Mouse (Mus musculus): ENCODE data around the gene Rnf208. TPM values are rescaled to one million over a fixed set of nuclear protein-coding genes. Genes with fewer than 3 reads are reported as not detected.

Gene Rnf208
- total and polyA plus RNA-seq, 3 experiments, result 0.22 to 54.7 (median 18.4) TPM

DNA sequence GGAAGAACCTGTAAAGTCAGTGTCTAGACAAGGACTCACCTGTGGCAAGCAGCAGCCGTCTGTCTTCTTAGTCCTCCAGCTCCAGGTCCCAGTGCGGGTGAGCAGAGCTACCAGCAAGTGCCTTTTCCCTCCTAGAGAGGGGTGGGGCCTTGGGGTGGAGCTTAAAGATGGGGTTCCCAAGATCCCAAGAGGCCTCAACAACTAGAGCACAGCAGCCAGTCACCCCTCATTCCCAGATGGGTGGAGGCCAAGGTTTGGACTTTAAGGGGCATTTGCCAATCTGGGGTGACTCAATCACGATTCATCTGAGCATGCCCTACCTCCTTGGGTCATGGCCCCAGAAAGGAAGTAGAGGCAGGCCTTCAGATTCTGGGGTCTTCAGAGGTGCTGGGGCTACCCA is 2.3 kb upstream of the Rnf208 start:
- peaks cover 51% of the 10 kb centered on the region for H3K27me3 ChIP-seq (ENCODE audit: insufficient read depth, low read length)

DNA sequence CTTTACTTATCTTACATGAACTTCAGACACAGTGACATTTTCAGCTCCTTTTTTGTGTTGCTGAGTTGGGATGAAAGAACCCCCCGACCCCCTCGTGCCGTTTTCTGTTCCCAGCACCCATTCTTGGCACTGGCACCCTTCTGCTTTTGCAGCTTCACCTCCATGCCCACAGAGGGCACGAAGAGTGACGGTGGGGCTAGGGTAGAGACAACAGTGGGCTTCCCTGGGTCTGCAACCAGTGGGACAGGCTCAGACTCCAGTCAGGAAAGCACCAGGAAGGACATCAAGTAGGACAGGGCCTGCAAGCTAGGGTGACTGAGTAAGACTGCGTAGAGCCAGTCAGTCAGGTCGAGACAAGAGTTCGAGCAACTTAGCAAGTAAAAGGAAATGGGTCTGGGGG is 1.7 kb upstream of the Rnf208 start:
- Histone ChIP-seq H3K4me1 (ENCODE audit: insufficient read depth, low read depth, low read length) (peaks cover 87% of the 10 kb centered on the region), H3K4me3 (ENCODE audit: low read depth, low read length) (no peak overlapping the region; the same call in 1 of the 2 replicates), H3K36me3 (replicated peaks) (peaks cover 23% of the 10 kb centered on the region), H3K9me3 (replicated peaks) (no peaks in the 10 kb centered on the region), H3K27me3 (ENCODE audit: insufficient read depth, low read length) (peaks cover 51% of the 10 kb centered on the region)
- no peak for TF ChIP-seq TAL1 (conservative IDR thresholded peaks at IDR 0.05; ENCODE audit: low read depth, low read length)
- ATAC-seq (ENCODE audit: extremely low read depth, insufficient number of reproducible peaks, low FRiP score, poor library complexity, severe bottlenecking) (no peak), DNase-seq (ENCODE audit: low spot score) (no peak)

More for the DNA sequence above, 2.3 kb upstream of the Rnf208 start:
- no peak for ATAC-seq (ENCODE audit: extremely low read depth, insufficient number of reproducible peaks, low FRiP score, poor library complexity, severe bottlenecking)
- peaks cover 18% of the 10 kb centered on the region for H3K36me3 ChIP-seq (replicated peaks)
- H3K4me3 ChIP-seq (ENCODE audit: low read depth, low read length), result no peak overlapping the region
- TF ChIP-seq TAL1 (conservative IDR thresholded peaks at IDR 0.05; ENCODE audit: low read depth, low read length) (no peak), GATA1 (IDR thresholded peaks at IDR 0.05; ENCODE audit: borderline replicate concordance, low read length) (no peak), CTCF (IDR thresholded peaks at IDR 0.05; ENCODE audit: low read depth, low read length) (no peak), GATA2 (IDR thresholded peaks at IDR 0.05; ENCODE audit: borderline replicate concordance, low read depth, low read length) (no peak), POLR2AphosphoS5 (IDR thresholded peaks at IDR 0.05; ENCODE audit: insufficient replicate concordance, low read depth, low read length) (no peak)
- DNase-seq (ENCODE audit: low spot score), result no peak
- no peaks in the 10 kb centered on the region for H3K9me3 ChIP-seq (replicated peaks)
- peaks cover 93% of the 10 kb centered on the region for H3K4me1 ChIP-seq (ENCODE audit: insufficient read depth, low read depth, low read length)

- Histone ChIP-seq H3K27me3 (ENCODE audit: insufficient read depth, low read length) (peaks cover 49% of the 10 kb centered on the region), H3K9me3 (replicated peaks) (no peaks in the 10 kb centered on the region), H3K36me3 (replicated peaks) (peaks cover 29% of the 10 kb centered on the region), H3K4me1 (ENCODE audit: insufficient read depth, low read depth, low read length) (peaks cover 85% of the 10 kb centered on the region), H3K4me3 (ENCODE audit: low read depth, low read length) (peak overlapping the region; percentile 69; the same call in 1 of the 2 replicates)
- ATAC-seq (ENCODE audit: extremely low read depth, insufficient number of reproducible peaks, low FRiP score, poor library complexity, severe bottlenecking), result peak; percentile 31; the same call in 1 of the 2 replicates
- DNase-seq (ENCODE audit: low spot score), result no peak
- TF ChIP-seq GATA1 (IDR thresholded peaks at IDR 0.05; ENCODE audit: borderline replicate concordance, low read length) (no peak), TAL1 (conservative IDR thresholded peaks at IDR 0.05; ENCODE audit: low read depth, low read length) (no peak), GATA2 (IDR thresholded peaks at IDR 0.05; ENCODE audit: borderline replicate concordance, low read depth, low read length) (no peak), CTCF (IDR thresholded peaks at IDR 0.05; ENCODE audit: low read depth, low read length) (no peak), POLR2AphosphoS5 (IDR thresholded peaks at IDR 0.05; ENCODE audit: insufficient replicate concordance, low read depth, low read length) (no peak)
Observed at GRCm38 (mm10) chr2:25240723-25241437, 1.2 kb upstream of the Rnf208 start.

DNA sequence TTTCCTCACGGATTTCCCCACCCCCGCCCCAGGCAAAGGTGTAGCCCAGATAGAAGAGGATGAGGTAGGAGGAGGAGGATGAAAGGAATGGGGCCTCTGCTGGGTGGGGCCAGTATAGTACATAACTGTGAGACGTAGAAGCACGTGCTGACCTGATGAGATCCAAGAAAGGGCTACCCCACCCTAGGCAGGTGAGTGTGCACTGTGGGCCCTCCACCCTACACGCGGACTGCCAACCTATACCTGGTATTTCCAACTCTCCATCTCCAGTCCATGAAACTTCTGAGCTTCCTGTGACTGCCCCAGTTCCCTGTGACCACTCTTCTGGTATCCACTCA is 648 bp upstream of the Rnf208 start:
- H3K4me3 ChIP-seq (ENCODE audit: low read depth, low read length), result peak overlapping the region; percentile 69; the same call in 1 of the 2 replicates
- DNase-seq (ENCODE audit: low spot score) (no peak), ATAC-seq (ENCODE audit: extremely low read depth, insufficient number of reproducible peaks, low FRiP score, poor library complexity, severe bottlenecking) (no peak)
- H3K4me1 ChIP-seq (ENCODE audit: insufficient read depth, low read depth, low read length), result peaks cover 84% of the 10 kb centered on the region
- H3K9me3 ChIP-seq (replicated peaks), result no peaks in the 10 kb centered on the region
- H3K36me3 ChIP-seq (replicated peaks), result peaks cover 34% of the 10 kb centered on the region
- peaks cover 45% of the 10 kb centered on the region for H3K27me3 ChIP-seq (ENCODE audit: insufficient read depth, low read length)
- TF ChIP-seq TAL1 (conservative IDR thresholded peaks at IDR 0.05; ENCODE audit: low read depth, low read length) (no peak), POLR2AphosphoS5 (IDR thresholded peaks at IDR 0.05; ENCODE audit: insufficient replicate concordance, low read depth, low read length) (no peak), GATA2 (IDR thresholded peaks at IDR 0.05; ENCODE audit: borderline replicate concordance, low read depth, low read length) (no peak), CTCF (IDR thresholded peaks at IDR 0.05; ENCODE audit: low read depth, low read length) (no peak), GATA1 (IDR thresholded peaks at IDR 0.05; ENCODE audit: borderline replicate concordance, low read length) (no peak)

DNA sequence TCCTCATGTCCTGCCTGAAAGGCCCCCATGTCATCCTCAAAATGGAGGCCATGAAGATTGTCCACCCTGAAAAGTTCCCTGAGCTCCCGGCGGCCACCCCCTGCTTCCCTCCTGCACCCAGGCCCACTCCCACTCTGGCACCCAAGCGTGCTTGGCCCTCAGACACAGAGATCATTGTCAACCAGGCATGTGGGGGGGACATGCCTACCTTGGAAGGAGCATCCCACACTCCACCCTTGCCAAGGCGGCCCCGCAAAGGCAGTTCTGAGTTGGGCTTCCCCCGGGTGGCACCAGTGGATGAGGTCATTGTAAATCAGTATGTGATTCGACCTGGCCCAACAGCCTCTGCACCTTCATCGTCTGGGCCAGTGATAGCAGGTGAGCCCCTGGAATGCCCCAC is 1.3 kb downstream of the Rnf208 start:
- Histone ChIP-seq H3K27me3 (ENCODE audit: insufficient read depth, low read length) (peaks cover 30% of the 10 kb centered on the region), H3K9me3 (replicated peaks) (no peaks in the 10 kb centered on the region), H3K4me1 (ENCODE audit: insufficient read depth, low read depth, low read length) (peaks cover 73% of the 10 kb centered on the region), H3K36me3 (replicated peaks) (peaks cover 54% of the 10 kb centered on the region), H3K4me3 (ENCODE audit: low read depth, low read length) (no peak overlapping the region; the same call in 1 of the 2 replicates)
- no peak for ATAC-seq (ENCODE audit: extremely low read depth, insufficient number of reproducible peaks, low FRiP score, poor library complexity, severe bottlenecking)
- TF ChIP-seq POLR2AphosphoS5 (IDR thresholded peaks at IDR 0.05; ENCODE audit: insufficient replicate concordance, low read depth, low read length) (no peak), GATA1 (IDR thresholded peaks at IDR 0.05; ENCODE audit: borderline replicate concordance, low read length) (no peak)
- no peak for DNase-seq (ENCODE audit: low spot score)

GRCm38 (mm10) chr2:25244144-25244543 is 2.1 kb downstream of the Rnf208 start:
- Histone ChIP-seq H3K27me3 (ENCODE audit: insufficient read depth, low read length) (peaks cover 25% of the 10 kb centered on the region), H3K9me3 (replicated peaks) (no peaks in the 10 kb centered on the region), H3K4me1 (ENCODE audit: insufficient read depth, low read depth, low read length) (peaks cover 68% of the 10 kb centered on the region), H3K4me3 (ENCODE audit: low read depth, low read length) (no peak overlapping the region), H3K36me3 (replicated peaks) (peaks cover 62% of the 10 kb centered on the region)
- TF ChIP-seq POLR2AphosphoS5 (IDR thresholded peaks at IDR 0.05; ENCODE audit: insufficient replicate concordance, low read depth, low read length) (no peak), TAL1 (conservative IDR thresholded peaks at IDR 0.05; ENCODE audit: low read depth, low read length) (no peak), GATA2 (IDR thresholded peaks at IDR 0.05; ENCODE audit: borderline replicate concordance, low read depth, low read length) (no peak), CTCF (IDR thresholded peaks at IDR 0.05; ENCODE audit: low read depth, low read length) (no peak), GATA1 (IDR thresholded peaks at IDR 0.05; ENCODE audit: borderline replicate concordance, low read length) (no peak)
- ATAC-seq (ENCODE audit: extremely low read depth, insufficient number of reproducible peaks, low FRiP score, poor library complexity, severe bottlenecking) (no peak), DNase-seq (ENCODE audit: low spot score) (no peak)

All from G1E (cell line).